Mouse (Mus musculus) activated CD4-positive, CD25-positive, alpha-beta regulatory T cell, adult 4 months (primary cell): ENCODE results near the gene Nup205. TPM values are rescaled to one million over a fixed set of nuclear protein-coding genes. Genes with fewer than 3 reads are reported as not detected.
A peak's percentile ranks its signal among the peaks of the same experiment; 100 is the strongest.

Experiments
- ATAC-seq: one replicate; pipeline ENCODE4 v1.8.0; 2017
- polyA plus RNA-seq, 2 experiments: library from polyadenylated mRNA; unstranded; fragments of 100-300 nt; shearing (Covaris generic); gene quantifications; one replicate each; pipeline ENCODE4 v1.2.1; 2017

Gene Nup205
- polyA plus RNA-seq, 2 experiments from 2014 or later = 18.0 to 18.6 TPM

- no peak for ATAC-seq
Observed at GRCm38 (mm10) chr6:35251807-35252476, 74.7 kb downstream of the Nup205 start.

- ATAC-seq = peak; percentile 92
Observed at GRCm38 (mm10) chr6:35252477-35253346, 75.5 kb downstream of the Nup205 start.

DNA sequence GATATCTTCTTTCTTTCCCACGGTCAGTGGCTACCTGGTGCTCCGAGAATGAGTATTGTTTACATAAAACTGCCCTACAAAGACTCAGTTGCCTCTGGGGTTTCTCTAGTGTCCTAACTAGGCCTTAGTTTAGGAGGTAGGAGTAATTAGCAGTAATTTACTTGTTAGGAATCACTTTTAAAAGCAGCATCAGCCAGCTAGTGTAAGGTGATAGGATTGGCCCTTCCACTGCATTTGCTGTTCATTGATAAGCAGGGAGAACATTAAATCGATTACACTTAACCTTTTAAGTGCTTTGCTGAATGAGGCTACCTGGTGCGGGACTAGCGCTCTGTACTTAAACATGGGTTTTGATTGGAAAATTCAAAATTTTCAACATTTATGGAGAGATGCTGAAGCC, 76.3 kb downstream of the Nup205 start:
- ATAC-seq = no peak

DNA sequence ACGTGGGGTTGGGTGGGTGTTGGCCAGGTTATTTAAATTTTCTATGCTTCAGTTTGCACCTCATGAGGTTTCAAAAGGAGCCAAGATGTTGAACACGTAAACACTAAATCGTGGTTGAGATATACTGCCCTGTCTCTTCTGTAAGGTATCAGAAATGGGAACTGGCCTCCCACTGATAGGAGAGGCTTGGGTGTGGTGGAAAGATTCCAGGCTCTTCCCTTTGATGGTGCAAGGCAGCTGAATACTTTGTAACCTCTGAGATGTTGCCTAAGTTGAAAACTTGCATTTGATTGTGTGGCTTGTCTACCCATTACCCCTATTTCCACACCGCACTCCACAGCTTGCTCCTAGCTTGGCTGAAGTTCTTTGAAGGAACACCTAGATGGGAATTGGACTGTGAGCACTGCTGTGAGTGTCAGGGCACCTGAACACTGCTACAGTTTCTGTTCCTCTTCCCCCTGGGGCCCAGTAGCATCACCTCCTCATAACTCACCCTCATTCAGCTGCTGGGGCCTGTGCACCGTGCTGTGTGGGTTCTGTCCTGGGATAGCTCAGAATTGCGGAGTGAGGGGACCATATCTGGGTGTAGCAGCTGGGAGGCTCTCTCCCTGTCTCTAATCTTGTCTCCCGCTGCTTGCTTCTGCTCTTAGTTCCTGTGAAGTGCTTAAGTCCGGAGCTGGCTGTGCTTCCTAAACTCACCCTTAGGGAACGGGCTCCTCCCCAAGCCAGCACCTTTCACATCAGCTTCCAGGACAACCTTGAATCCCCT, 77.1 kb downstream of the Nup205 start:
- no peak for ATAC-seq

GRCm38 (mm10) chr6:35255017-35255416, 77.8 kb downstream of the Nup205 start:
- no peak for ATAC-seq

GRCm38 (mm10) chr6:35256691-35257090, 79.5 kb downstream of the Nup205 start:
- no peak for ATAC-seq

DNA sequence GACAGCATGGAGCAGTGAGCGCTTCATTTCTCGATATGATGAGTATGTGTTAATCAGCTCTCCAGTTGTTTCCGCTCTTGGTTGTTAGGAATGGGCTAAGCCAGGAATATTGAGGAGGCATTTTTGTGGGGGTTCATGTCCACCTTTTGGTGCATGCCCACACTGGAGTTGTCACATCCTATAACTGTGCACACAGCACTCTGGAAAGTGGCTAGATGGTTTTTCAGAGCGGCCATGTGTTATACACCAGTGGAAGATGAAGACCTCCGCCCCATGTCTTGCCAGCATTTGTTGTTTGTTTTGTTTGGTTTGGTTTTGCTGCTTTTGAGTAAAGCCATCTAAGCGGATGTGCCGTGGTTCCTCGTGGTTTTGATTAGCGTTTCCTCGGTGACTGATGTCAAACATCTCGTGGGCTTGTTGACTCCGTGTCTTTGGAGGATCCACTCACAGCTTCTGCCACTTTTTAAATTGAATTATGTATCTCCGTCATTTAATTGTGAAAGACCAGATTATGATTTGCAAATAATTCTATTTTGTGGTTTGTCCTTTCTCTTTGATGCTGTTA, 80.5 kb downstream of the Nup205 start:
- ATAC-seq = peak; percentile 32

- ATAC-seq = no peak
Observed at GRCm38 (mm10) chr6:35258922-35259321, 81.7 kb downstream of the Nup205 start.

- ATAC-seq = no peak
Observed at GRCm38 (mm10) chr6:35259526-35259925, 82.3 kb downstream of the Nup205 start.

DNA sequence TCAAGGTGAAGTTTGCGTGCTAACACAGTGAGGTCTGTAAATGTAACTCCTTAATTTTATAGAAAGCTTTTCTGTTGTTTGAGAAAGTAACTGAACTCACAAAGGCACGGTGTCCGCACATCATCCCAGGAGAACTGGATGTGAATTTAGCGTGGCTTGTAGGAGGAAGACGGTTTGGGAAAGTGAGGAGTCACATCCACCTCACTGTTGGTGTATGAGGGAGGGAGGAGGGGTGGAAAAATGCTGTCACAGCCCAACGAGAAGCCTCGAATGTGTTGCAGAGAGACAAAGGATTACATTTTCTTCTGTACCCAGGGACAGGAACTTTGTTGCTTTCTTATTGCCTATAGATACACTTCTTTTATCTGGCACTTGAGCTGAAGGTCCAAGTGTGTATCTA, 83.3 kb downstream of the Nup205 start:
- ATAC-seq = no peak

DNA sequence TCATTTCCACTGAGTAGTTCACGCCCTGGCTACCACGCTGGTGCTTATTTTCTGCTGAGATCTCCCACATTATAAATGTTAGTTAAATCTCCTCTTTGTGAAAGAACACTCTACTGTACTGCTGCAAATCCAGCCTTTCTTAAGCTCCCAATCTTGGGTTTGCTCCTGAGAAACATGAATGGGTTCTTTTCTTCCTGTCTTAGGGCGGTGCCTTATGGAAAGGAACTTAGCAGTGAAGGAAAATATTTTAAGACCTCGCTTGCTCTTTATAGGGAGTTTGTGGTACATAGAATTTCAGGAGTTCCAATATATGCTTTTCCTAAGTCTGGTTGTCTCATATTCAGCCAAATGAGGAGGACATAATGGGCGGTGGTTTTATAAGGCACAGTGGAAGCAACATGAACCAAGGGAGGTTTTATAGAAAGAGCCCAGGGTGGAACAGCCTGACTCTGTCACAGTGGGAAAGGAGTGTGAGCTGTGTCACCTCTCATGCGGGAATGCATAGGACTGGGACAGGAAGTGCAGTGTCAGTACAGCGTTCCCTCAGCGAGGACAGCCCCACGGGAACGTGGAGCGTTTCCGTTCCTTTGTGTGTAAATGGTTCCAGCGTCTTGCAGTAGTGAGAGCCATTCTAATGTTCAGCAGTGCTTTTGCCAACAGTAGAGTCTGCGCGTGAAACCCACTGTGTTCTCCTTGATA, 88.5 kb downstream of the Nup205 start:
- no peak for ATAC-seq

DNA sequence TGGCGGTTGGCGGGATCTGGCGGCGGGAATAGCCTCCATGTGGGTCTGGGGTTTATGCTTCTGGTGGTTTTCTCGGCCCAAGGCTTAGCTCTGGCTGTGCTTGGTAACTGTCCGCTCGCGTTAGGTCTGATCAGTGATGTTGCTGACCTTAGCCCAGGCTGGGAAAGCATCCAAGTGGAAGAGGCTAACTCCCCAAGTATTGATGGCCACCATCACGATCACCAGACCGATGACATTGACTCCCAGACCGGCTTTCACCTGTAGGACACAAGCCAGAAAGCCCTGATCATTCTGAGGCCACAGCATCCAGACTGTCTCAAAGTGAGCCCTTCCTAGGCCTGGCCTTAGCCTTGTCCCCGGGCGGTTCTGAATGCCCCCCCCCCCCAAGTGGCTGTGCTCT, 91.5 kb downstream of the Nup205 start:
- no peak for ATAC-seq

DNA sequence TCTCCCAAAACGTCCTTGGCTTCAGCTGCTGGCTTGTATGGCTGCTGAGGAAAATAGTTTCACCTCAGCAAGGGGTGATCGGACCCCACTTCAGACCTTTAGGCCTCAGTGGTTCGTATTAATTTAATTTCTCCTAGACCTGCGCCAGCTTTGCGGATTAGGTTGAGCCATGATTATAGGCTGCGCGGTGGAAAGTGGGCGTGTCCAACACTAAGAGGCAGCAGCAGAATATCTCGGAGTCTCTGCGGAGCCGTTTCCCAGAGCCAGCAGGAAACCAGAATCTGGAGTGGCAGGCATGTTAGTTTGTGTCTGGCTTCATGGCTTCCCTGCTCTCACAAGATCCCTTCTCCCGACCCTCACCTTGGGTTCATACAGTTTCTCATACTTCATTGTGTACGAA, 92.4 kb downstream of the Nup205 start:
- no peak for ATAC-seq

- no peak for ATAC-seq
Observed at GRCm38 (mm10) chr6:35271094-35271855, 94.1 kb downstream of the Nup205 start.

- no peak for ATAC-seq
Observed at GRCm38 (mm10) chr6:35271868-35272765, 94.9 kb downstream of the Nup205 start.

DNA sequence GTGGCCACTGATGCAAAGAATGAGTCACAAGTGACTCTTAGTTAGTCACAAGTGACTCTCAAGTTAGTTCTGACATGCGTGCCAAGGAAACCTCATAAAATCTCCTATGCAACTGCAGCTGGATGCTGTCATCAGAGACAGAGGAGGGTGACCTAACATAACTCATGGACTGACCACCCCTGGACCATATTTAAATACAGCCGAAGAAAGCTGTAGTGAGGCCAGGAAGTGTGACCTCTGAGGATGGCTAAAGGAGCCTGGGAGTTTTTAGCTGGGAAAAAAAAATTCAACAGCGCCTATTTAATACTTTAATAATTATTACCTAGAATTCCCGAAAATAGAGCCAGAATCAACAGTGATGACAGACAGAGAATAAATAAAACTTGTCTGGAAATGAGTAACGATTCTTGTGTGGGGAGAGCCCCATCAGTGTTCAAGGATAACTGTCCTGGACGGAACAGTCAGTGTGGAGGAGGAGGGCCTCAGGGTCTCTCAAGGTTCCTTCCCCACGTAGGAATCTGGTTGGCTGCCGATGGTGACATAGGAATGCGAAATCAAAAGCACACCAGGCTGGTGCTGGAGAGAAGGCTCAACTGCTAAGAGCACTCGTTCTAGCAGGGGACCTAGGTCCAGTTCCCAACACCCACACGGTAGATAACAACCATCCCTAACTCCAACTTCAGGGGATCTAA, 96.3 kb downstream of the Nup205 start:
- ATAC-seq = no peak

- ATAC-seq = no peak
Observed at GRCm38 (mm10) chr6:35277903-35278587, 100.8 kb downstream of the Nup205 start.

DNA sequence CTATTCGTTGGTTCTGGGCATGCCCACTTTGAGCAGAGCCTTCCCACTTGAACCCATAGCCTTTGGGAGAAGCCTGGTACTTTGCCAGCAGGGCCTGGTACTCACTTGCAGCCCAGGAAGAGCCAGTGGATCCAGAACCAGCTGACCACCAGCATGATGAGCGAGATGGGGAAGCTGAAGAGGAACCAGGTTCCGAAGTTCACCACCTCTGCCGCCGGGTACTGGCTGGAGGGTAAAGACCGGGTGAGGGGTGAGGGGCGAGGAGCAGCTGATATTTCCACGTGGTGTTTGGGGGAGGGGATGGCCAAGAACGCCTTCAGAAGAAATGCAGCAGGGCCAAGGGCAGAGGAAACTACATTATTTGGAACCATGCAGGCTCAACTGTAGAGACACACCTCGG, 102.1 kb downstream of the Nup205 start:
- ATAC-seq = no peak

- no peak for ATAC-seq
Observed at GRCm38 (mm10) chr6:35288114-35288761, 111.0 kb downstream of the Nup205 start.
